Mouse (Mus musculus) skeletal muscle tissue, postnatal 0 days (tissue): ENCODE data around the gene Elavl3. TPM values are rescaled to one million over a fixed set of nuclear protein-coding genes. Genes with fewer than 3 reads are reported as not detected.

Experiments
- polyA plus RNA-seq: library from polyadenylated mRNA; unstranded; fragments of >200 nt; fragmentation: Nextera tagmentation; extraction: Ambion mirVana; gene quantifications from 2 replicates; pipeline ENCODE4 v1.2.1, GENCODE M21; 2015

Elavl3 gene
- not detected in 2 replicates for polyA plus RNA-seq

DNA sequence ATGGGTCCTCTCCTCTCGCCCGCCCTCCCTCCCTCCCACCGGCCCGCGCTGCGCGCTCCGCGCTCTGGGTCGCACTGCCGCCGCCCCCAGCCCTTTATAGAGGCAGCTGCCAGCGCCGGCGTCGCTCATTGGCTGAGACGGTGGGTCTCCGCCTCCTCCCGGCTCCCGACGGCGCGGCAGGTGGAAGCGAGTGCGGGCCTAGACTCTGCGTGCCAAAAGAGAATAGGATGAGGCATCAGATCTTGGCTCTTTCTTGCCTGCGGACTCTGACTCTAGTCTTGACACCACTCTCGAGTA, at the start of gene Elavl3:
Elavl3 (minus strand) TSS at position 66 of the 297 bp plus-strand sequence.

DNA sequence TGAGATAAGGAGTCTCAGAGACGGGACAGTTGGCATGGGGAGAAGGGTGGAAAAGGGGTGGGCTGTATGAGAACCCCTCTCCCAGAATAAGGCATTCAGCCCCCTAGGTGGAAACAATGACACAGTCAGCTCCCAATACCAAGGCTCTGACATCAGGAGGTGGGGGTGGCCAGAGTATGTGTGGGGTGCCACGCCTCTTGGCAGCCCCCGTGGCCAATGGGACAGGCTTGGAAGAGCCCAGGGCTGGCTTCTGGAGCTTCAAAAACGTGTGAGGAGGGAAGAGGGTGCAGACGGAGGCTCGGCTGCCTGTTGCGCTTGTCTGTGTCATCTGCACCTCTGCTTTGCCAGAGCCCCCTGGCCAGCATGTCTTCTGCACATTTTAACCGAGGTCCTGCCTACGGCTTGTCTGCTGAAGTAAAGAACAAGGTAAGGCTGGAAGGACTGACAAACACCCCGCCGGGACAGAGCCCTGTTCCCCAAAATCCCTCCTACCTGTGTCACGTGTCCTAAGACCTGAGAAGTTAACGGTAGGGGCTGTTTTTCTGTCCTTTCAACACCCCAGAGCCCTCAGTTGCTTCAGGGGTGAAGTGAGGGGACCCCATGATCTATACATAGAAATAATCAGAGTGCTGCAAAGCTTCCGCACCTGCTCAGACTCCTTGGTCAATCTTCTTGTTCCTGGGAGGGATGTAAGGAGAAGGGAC, 47.3 kb upstream of the Elavl3 start, which contains the start of gene Cnn1:
Cnn1 (plus strand) TSS at position 224 of the 704 bp plus-strand sequence.

GRCm38 (mm10) chr9:22085022-22085834, 33.4 kb upstream of the Elavl3 start, which contains the start of gene Ecsit:
Gene Ecsit, minus strand, starts transcription at chr9:22085438.

GRCm38 (mm10) chr9:22070791-22071573, 19.2 kb upstream of the Elavl3 start, which contains the start of the genes Gm49318 and Zfp653:
Gene Gm49318, minus strand, starts transcription at chr9:22071259.
Gene Zfp653, minus strand, starts transcription at chr9:22071376.

DNA sequence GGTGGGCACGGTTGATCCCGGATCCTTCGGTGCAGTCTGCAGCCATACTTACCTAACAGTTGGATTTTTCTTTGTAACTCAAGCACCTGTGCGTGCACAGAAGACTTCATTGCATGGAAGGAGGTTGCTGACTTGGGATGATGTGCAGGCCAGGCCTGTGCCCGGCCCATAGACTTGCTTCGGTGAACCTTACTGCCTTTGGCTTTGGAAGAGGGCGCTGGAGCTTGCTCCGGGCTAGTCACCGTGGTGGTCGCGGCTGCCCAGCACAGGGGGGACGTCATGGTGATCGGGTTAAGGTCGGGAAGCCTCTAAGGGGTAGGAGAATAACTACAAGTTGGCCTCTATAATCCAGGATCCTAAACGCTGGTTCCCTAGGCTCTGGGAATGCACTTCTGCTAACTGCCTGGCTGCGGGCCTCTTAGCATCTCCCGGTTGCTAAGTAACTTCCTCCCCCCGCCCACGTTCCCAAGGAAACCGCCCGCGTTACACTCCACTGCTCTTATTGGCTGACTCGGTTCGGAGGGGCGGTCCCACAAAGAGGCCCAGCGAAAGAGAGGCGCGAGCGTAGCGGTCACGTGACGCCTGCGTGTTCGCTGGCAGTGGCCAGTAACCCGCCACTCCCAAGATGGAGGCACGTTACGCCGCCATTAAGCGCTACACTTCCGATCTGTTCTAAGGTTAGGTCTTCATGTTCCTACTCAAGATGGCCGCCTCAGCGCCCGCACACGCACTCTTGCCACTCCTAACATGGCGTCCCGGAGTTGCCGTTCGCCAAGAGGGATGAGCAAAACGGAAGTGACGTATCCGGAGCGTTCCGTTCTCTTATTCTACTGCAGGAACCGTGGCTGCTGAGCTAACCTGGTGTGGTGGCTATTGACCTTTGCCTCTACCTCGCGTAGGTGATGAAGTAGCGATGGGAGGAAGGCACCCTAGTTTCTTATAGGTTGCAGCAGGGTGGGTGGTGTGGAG, 49.3 kb downstream of the Elavl3 start, which contains the start of the genes Ccdc151 and Prkcsh:
Ccdc151 (minus strand) TSS at position 441 of the 969 bp plus-strand sequence.
Prkcsh (plus strand) TSS at position 613 of the 969 bp plus-strand sequence.

DNA sequence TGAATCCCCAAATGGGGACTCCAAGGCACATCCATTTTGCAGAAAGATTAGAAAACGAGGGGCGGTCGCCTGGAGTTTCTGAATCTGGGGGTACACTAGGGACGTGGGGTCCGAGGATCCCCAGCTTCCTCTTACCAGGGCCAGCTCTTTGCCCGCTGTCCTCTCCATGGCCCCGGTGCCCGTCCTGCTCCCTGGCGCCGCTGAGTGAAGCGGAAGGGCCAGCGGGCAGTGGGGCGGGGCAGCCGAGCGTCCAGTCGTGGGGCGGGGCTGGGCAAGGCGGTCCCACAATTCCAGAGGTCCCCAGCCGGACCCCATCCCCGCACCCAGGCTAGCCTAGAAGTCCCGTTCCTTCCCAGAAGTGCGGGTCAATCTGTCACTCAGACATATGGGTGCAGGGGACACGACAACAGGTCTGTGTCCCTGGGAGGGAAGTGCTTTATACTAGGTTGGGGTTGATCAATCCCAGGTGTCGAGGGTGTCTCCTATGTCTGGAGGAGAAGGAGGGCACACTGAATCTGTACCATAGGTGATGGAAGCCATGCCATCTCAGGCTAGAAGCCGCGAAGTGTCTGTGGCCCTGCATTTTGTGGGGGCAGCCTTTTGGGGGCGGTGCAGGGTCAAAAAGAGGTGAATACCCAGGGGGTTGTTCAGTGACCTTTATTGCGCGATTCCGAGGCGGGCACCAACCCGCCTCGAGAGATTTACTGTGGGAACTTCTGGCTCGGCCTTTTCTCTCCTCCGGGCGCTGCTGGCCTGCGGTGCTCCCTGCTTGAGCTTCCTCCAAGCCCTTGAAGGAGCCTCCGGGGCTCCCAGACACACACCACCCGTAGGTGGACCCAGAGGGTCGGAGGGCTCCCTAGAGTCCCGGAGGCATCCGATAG, 62.4 kb downstream of the Elavl3 start, which contains the start of gene Rgl3:
Rgl3 (minus strand) TSS at position 217 of the 881 bp plus-strand sequence.

Other genes starting within 250 kb of the Elavl3 start
- 1.1 and 6.7 TPM in 2 replicates for gene Angptl8, start 216.5 kb downstream of the Elavl3 start, polyA plus RNA-seq
- gene Dock6, start 199.4 kb downstream of the Elavl3 start, polyA plus RNA-seq, result 13.3 and 14.2 TPM in 2 replicates
- gene Rab3d, start 133.8 kb downstream of the Elavl3 start, polyA plus RNA-seq, result 6.7 and 17.4 TPM in 2 replicates
- 1.1 and 1.3 TPM in 2 replicates for gene Ccdc159, start 124.6 kb downstream of the Elavl3 start, polyA plus RNA-seq
- 33.4 and 53.5 TPM in 2 replicates for gene Tmem205, start 124.5 kb downstream of the Elavl3 start, polyA plus RNA-seq
- 1.4 and 2.0 TPM in 2 replicates for gene Plppr2, start 115.0 kb downstream of the Elavl3 start, polyA plus RNA-seq
- gene Swsap1, start 96.3 kb downstream of the Elavl3 start, polyA plus RNA-seq, result 2.1 and 2.6 TPM in 2 replicates
- 8.0 and 9.8 TPM in 2 replicates for gene Epor, start 88.5 kb downstream of the Elavl3 start, polyA plus RNA-seq
- 0.27 TPM in 2 replicates for gene Rgl3, start 62.6 kb downstream of the Elavl3 start, polyA plus RNA-seq
- gene Ccdc151, start 49.4 kb downstream of the Elavl3 start, polyA plus RNA-seq, result 0.09 and 0.12 TPM in 2 replicates
- 28.7 and 37.6 TPM in 2 replicates for gene Prkcsh, start 49.2 kb downstream of the Elavl3 start, polyA plus RNA-seq
- not detected in 2 replicates for gene Gm49318, start 19.2 kb upstream of the Elavl3 start, polyA plus RNA-seq
- gene Zfp653, start 19.4 kb upstream of the Elavl3 start, polyA plus RNA-seq, result 3.8 and 4.5 TPM in 2 replicates
- 40.4 and 43.4 TPM in 2 replicates for gene Ecsit, start 33.4 kb upstream of the Elavl3 start, polyA plus RNA-seq
- 8.7 and 11.2 TPM in 2 replicates for gene Cnn1, start 47.2 kb upstream of the Elavl3 start, polyA plus RNA-seq
- 69.6 and 81.4 TPM in 2 replicates for gene Elof1, start 65.1 kb upstream of the Elavl3 start, polyA plus RNA-seq
- gene Acp5, start 83.7 kb upstream of the Elavl3 start, polyA plus RNA-seq, result 1.6 and 22.5 TPM in 2 replicates
- 65.1 and 66.3 TPM in 2 replicates for gene Pigyl, start 104.8 kb upstream of the Elavl3 start, polyA plus RNA-seq
- gene Zfp872, start 136.1 kb upstream of the Elavl3 start, polyA plus RNA-seq, result 0.22 TPM in 1 of 2 replicates, not detected in the other
- gene Zfp809, start 173.7 kb upstream of the Elavl3 start, polyA plus RNA-seq, result 6.9 and 7.2 TPM in 2 replicates
- gene Zfp599, start 207.9 kb upstream of the Elavl3 start, polyA plus RNA-seq, result 0.19 and 0.24 TPM in 2 replicates